Mouse (Mus musculus): ENCODE measurements around the gene Hagh.

GRCm38 (mm10) chr17:24865776-24866175, 25.8 kb downstream of the Hagh start, which contains the start of gene Igfals:
- TF ChIP-seq CTCF (IDR thresholded peaks at IDR 0.05; ENCODE audit: insufficient read depth, low read depth, low read length), result no peak
- TF ChIP-seq POLR2A (IDR thresholded peaks at IDR 0.05; ENCODE audit: insufficient read depth, low read depth, low read length), result no peak
